Mouse (Mus musculus) midbrain, embryonic 16.5 days (tissue): ENCODE data around the gene Ldoc1. TPM values are rescaled to one million over a fixed set of nuclear protein-coding genes. Genes with fewer than 3 reads are reported as not detected.

Experiments
- ATAC-seq: fragments of 200-750 bp; cut with Nextera tagmentation; 2 replicates; pipeline ENCODE4 v1.8.0; 2017; ENCODE audit warnings: moderate TSS enrichment
- H3K27ac ChIP-seq: fragments of 300-500 bp; sonication (generic); 2 replicates; pipeline ENCODE4 v1.5.1; 2014; ENCODE audit warnings: mild to moderate bottlenecking, low read length, mixed read lengths
- H3K27me3 ChIP-seq: fragments of 300-500 bp; sonication (generic); 2 replicates; pipeline ENCODE4 v1.6.1; 2014; ENCODE audit warnings: low read depth, low read length, mixed read lengths; ENCODE audit not compliant: control insufficient read depth, insufficient read depth
- H3K36me3 ChIP-seq: fragments of 300-500 bp; sonication (generic); 2 replicates; pipeline ENCODE4 v1.6.1; 2014; ENCODE audit warnings: mild to moderate bottlenecking, low read length, moderate library complexity, mixed read lengths; ENCODE audit not compliant: control insufficient read depth, insufficient read depth
- H3K4me1 ChIP-seq: fragments of 300-500 bp; sonication (generic); 2 replicates; pipeline ENCODE4 v1.6.1; 2014; ENCODE audit warnings: mild to moderate bottlenecking, low read length, mixed read lengths; ENCODE audit not compliant: control insufficient read depth, insufficient read depth
- H3K4me2 ChIP-seq: fragments of 300-500 bp; sonication (generic); 2 replicates; pipeline ENCODE4 v1.6.1; 2014; ENCODE audit warnings: mild to moderate bottlenecking, low read length, mixed read lengths
- H3K4me3 ChIP-seq: fragments of 300-500 bp; sonication (generic); 2 replicates; pipeline ENCODE4 v1.5.1; 2014; ENCODE audit warnings: low read depth, mild to moderate bottlenecking, low read length, moderate library complexity, mixed read lengths
- H3K9ac ChIP-seq: fragments of 300-500 bp; sonication (generic); 2 replicates; pipeline ENCODE4 v1.6.1; 2014; ENCODE audit warnings: low read depth, low read length, mixed read lengths
- H3K9me3 ChIP-seq: fragments of 300-500 bp; sonication (generic); replicated peaks from 2 replicates; pipeline ENCODE4 v1.6.1; 2014; ENCODE audit warnings: mild to moderate bottlenecking, low read length, mixed read lengths; ENCODE audit not compliant: control insufficient read depth, poor library complexity, severe bottlenecking
- WGBS: fragments of 180-500 bp; shearing (Covaris S2); extraction: QIAGEN DNeasy Blood & Tissue Kit; methylation state at CpG from one replicate; pipeline ENCODE4 v1.1.7; 2014; 5-methylcytosine and 5-hydroxymethylcytosine counted together
- polyA plus RNA-seq: library from polyadenylated mRNA; unstranded; fragments of >200 nt; fragmentation: Nextera tagmentation; extraction: Ambion mirVana; gene quantifications from 2 replicates; pipeline ENCODE4 v1.2.1, GENCODE M21; 2015

Gene Ldoc1
- polyA plus RNA-seq: 6.6 and 8.0 TPM in 2 replicates

DNA sequence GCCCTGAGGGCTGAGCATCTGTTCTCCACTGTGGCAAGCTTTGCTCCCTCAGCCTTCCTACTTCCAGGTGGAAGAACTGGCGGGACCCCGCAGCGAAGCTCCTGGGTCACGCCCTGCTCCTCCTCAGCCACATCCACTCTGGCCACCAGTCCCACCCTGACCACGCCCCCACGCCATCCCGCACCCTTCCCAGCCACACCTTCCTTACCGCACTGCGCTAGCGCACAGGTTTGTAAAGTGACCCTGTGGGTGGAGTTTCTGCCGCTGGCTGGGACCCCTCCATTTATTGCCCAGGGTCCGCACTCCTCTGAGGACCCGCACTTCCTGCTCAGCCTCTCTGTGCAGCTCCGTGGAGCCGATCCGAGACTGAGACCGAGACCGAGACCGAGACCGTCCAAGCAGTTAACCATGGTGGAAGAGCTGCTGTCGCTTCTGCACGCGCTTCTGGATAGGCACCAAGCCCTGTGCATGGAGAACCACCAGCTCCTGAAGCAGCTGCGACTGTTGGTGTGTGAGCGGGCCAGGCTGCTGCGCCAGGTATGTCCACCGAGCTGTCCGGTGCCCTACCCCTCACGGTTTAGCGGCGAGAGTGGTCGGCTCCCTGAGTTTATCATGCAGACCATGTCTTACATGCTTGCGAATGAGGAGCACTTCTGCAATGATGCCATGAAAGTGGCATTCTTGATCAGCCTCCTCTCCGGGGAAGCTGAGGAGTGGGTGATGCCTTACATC is at the start of gene Ldoc1:
TSS of gene Ldoc1 (plus strand) at position 196 of the 732 bp plus-strand sequence.
- H3K9ac ChIP-seq: peak within 1 kb of the TSS; percentile 44; the same call in 1 of the 2 replicates

DNA sequence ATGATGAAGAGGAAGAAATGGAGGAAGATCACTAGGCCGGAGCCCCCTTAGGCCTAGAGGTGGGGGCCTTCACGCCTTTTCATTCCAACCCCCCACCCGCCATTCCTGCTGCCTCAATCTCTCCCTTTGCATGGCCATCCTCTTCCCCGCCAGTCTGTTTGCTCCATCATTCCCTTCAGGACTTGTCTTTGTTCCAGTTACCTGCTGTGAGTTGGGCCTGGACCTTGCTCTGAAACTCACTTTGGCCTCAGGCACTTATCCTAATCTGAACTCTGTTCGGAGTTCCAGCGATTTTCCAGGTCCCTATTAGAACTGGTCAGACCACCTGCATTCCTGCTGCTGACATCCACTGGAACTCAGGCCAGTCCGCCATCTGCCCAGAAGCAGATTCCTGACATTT is 834 bp downstream of the Ldoc1 start:
- Histone ChIP-seq H3K4me1 (no peaks in the 10 kb centered on the region), H3K4me3 (no peak overlapping the region)

More for the DNA sequence above, at the start of gene Ldoc1:
- peak within 1 kb of the TSS; percentile 64 for H3K4me2 ChIP-seq
- H3K27me3 ChIP-seq: no peaks in the 10 kb centered on the region
- peak within 1 kb of the TSS; percentile 41 for H3K4me3 ChIP-seq
- H3K27ac ChIP-seq: no peak within 1 kb of the TSS
- ATAC-seq: peak; percentile 67
- WGBS: 36% methylated on average over 34 of the region's 34 CpGs
- no peaks in the 10 kb centered on the region for H3K36me3 ChIP-seq
- no peaks in the 10 kb centered on the region for H3K9me3 ChIP-seq
- no peaks in the 10 kb centered on the region for H3K4me1 ChIP-seq

DNA sequence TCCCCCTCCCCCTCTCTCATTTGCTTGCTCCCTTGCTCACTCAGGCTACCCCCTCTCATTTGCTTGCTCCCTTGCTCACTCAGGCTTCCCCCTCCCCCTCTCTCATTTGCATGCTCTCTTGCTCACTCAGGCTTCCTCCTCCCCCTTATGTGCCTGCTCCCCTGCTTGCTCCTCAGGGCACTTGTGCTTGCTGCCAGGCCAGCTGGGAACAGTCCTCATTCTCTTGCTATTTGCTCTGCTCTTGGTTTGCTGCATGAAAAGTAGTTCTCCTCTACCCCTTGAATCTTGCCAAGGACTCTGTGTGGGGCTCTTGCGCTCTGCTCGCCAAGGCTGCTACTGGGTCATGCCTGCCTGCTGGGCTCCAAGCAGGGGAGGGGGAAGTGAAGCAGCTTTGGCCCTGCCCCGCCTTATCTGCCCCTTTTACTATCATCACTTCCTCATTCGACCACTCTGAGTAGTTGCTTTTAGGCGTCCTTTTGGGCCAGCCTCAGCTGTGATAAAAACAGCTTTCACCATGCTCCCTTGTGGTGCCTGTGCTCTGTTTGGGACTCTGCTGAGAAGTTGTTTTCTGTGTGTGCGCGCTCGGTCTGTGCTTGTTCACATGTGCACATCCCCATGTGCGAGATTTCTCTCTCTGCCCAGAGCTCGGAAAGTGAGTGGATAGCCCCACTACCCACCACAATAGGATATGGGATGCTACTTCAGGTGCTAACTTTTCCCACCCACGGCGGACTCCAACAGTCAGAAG is 13.2 kb downstream of the Ldoc1 start:
- H3K27me3 ChIP-seq: no peaks in the 10 kb centered on the region
- ATAC-seq: peak; percentile 79
- H3K9ac ChIP-seq: no peak overlapping the region
- H3K9me3 ChIP-seq: no peaks in the 10 kb centered on the region
- H3K27ac ChIP-seq: no peak overlapping the region
- H3K4me3 ChIP-seq: no peak overlapping the region
- H3K4me1 ChIP-seq: no peaks in the 10 kb centered on the region
- peak overlapping the region; percentile 27 for H3K4me2 ChIP-seq
- 37% methylated on average over 12 of the region's 12 CpGs for WGBS
- no peaks in the 10 kb centered on the region for H3K36me3 ChIP-seq

More for the DNA sequence above, 834 bp downstream of the Ldoc1 start:
- Histone ChIP-seq H3K4me2 (peak overlapping the region; percentile 64; the same call in 1 of the 2 replicates), H3K9me3 (no peaks in the 10 kb centered on the region), H3K27ac (no peak overlapping the region), H3K36me3 (no peaks in the 10 kb centered on the region), H3K9ac (no peak overlapping the region), H3K27me3 (no peaks in the 10 kb centered on the region)
- ATAC-seq: no peak
- WGBS: 93% methylated on average over 7 of the region's 7 CpGs

GRCm38 (mm10) chrX:61723029-61723980 is 14.0 kb downstream of the Ldoc1 start:
- H3K9ac ChIP-seq: no peak overlapping the region
- no peaks in the 10 kb centered on the region for H3K4me1 ChIP-seq
- peak overlapping the region; percentile 27 for H3K4me2 ChIP-seq
- no peak overlapping the region for H3K27ac ChIP-seq
- WGBS: 60% methylated on average over 9 of the region's 9 CpGs
- no peaks in the 10 kb centered on the region for H3K36me3 ChIP-seq
- no peaks in the 10 kb centered on the region for H3K9me3 ChIP-seq
- no peaks in the 10 kb centered on the region for H3K27me3 ChIP-seq
- ATAC-seq: no peak
- H3K4me3 ChIP-seq: no peak overlapping the region

DNA sequence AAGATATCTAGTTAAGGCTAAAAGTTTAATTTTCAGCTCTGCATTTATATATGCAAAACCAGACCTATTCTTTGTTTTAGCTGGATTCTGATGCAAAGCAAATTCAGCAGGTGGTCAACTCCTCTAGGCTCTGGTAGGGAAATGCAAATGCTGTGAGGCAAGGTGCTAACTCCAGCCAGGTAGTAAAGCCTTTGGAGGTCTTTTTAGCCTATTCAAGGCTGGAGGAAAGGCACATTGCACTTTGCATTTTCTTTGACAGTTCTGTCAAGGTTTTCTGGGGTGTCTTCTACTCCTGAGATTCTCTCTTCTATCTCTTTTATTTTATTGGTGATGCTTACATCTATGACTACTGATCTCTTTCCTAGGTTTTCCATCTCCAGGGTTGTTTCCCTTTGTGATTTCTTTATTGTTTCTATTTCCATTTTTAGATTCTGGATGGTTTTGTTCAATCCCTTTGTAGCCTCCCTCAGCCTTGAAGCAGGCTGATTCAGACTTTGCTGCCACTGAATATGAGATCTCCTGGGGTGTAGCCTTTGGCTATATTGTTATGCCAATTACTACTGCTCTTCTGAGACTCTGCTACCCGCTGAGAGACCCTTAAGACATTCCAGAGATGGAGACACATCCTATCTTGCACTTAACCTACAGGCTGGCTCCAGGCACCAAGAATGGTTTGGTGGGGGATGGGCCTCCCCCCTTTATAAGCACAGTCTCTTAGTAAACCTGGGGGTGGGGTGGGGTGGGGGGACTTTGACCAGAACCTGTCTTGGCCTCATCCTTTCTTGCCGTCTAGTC is 18.4 kb downstream of the Ldoc1 start:
- Histone ChIP-seq H3K9me3 (no peaks in the 10 kb centered on the region), H3K9ac (no peak overlapping the region), H3K27me3 (no peaks in the 10 kb centered on the region), H3K36me3 (no peaks in the 10 kb centered on the region), H3K4me3 (no peak overlapping the region), H3K4me2 (no peak overlapping the region), H3K4me1 (no peaks in the 10 kb centered on the region), H3K27ac (no peak overlapping the region)
- ATAC-seq: no peak
- WGBS: 42% methylated on average over 2 of the region's 2 CpGs
